Mouse (Mus musculus) E14TG2a.4 (cell line): ENCODE results near the gene Akain1.

Experiments used
- CTCF ChIP-seq: conservative IDR thresholded peaks from 2 replicates; pipeline ENCODE4 v1.5.1; 2014; ENCODE audit warnings: low read length
- POU5F1 ChIP-seq: IDR thresholded peaks from 2 replicates; pipeline ENCODE4 v1.6.1; 2014; ENCODE audit warnings: low read length, borderline replicate concordance

DNA sequence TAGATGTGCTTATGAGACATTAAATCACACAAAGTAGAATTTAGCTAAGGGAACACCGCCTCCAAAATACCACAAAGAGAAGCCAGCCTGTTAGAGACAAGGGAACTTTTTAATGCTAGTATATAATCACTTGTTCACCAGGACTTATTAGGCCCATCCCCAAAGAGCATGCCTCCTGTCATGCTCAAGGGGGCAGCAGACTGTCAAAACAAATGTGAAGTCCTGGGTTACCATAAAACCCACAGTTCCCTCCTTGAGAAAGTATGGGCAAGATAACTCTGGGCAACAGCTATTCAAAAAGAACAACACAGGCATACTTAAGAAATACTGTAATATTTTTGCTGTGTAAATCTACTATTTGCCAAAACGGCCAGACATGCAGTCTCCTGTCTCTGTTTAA lies 38.0 kb upstream of the Akain1 start:
- TF ChIP-seq CTCF (peak; percentile 11; the same call in 1 of the 2 replicates), POU5F1 (no peak)
